Comparison of ENCODE assay signal across 13 mouse cellular contexts in genomic region chr9:108998287-108999166, GRCm38 (mm10). TPM values are rescaled to one million over a fixed set of nuclear protein-coding genes. Genes with fewer than 3 reads are reported as not detected.
DNase-seq lines count a peak whose midpoint lies in the region; ATAC-seq and TF ChIP-seq lines count a peak whose summit lies in the region.
"Had no signal": no experiment of that assay in that cellular context is flagged by ENCODE, and none has a peak within 500 bp of the region (broad histone marks: within the 10 kb centered on the region; RNA-seq: fewer than 3 reads in every experiment).

No protein-coding gene starts in this region.

- no peaks in the 10 kb centered on the region for H3K27me3 ChIP-seq in midbrain, embryonic 15.5 days (replicated peaks)
- H3K27me3 ChIP-seq: midbrain, embryonic 12.5 days had no signal

- H3K4me1 ChIP-seq in midbrain, embryonic 15.5 days: peaks cover 11% of the 10 kb centered on the region; the same call in 1 of the 2 replicates

- TF ChIP-seq CTCF in gastrocnemius, adult 2 months (IDR thresholded peaks at IDR 0.05): no peak

- no peak overlapping the region for H3K4me3 ChIP-seq in gastrocnemius, adult 2 months
- no peak overlapping the region for H3K4me3 ChIP-seq in midbrain, embryonic 15.5 days
- H3K4me3 ChIP-seq: midbrain, embryonic 12.5 days had no signal

- WGBS in midbrain, embryonic 15.5 days: 79% methylated on average over 19 of the region's 19 CpGs

- no peak for DNase-seq in gastrocnemius, adult 2 months
- DNase-seq in gastrocnemius, postnatal 36 days: no peak
- DNase-seq in lung, postnatal 25 days (ENCODE audit: low spot score): peak; percentile 60
- DNase-seq in lung, postnatal 10 days: no peak
- DNase-seq in brain, adult 2 months (ENCODE audit: low read depth, low spot score): peak; percentile 33
- DNase-seq in urinary bladder, postnatal 4 days (ENCODE audit: low spot score in 2 of 2): no peak
- DNase-seq in spleen, adult 18-20 months: no peak
- DNase-seq: gastrocnemius, postnatal 25 days; thymus, postnatal 25 days had no signal

- H3K36me3 ChIP-seq in midbrain, embryonic 15.5 days (replicated peaks): no peaks in the 10 kb centered on the region
- H3K36me3 ChIP-seq: midbrain, embryonic 12.5 days had no signal

- H3K9ac ChIP-seq in midbrain, embryonic 15.5 days: no peak overlapping the region
- H3K9ac ChIP-seq: midbrain, embryonic 12.5 days had no signal

- intact Hi-C loops in gastrocnemius, adult 2 months (cut with DNase I): no loop called here
- intact Hi-C loops in gastrocnemius, postnatal 36 days (cut with DNase I): no loop called here

- no peak for ATAC-seq in midbrain, embryonic 15.5 days (replicated peaks)

- peak overlapping the region; percentile 31; the same call in 1 of the 2 replicates for H3K27ac ChIP-seq in gastrocnemius, adult 2 months
- peak overlapping the region; percentile 30; the same call in 1 of the 2 replicates for H3K27ac ChIP-seq in midbrain, embryonic 15.5 days
- H3K27ac ChIP-seq: midbrain, embryonic 12.5 days had no signal

- H3K4me2 ChIP-seq in midbrain, embryonic 15.5 days: no peak overlapping the region
- H3K4me2 ChIP-seq: midbrain, embryonic 12.5 days had no signal

- no peaks in the 10 kb centered on the region for H3K9me3 ChIP-seq in midbrain, embryonic 15.5 days
- H3K9me3 ChIP-seq: midbrain, embryonic 12.5 days had no signal

RNA-seq across cellular contexts. Expression of gene Pfkfb4, which starts 6.9 kb away (rescaled TPM):
- 10 to 100 TPM; 26.4 to 58.3 TPM for total RNA-seq in gastrocnemius, adult 2 months (2021)
- total RNA-seq in gastrocnemius, postnatal 36 days (2021): 10 to 100 TPM; 37.3 to 46.3 TPM
- polyA plus RNA-seq in midbrain, embryonic 15.5 days (2015; fragmentation: Nextera tagmentation; extraction: Ambion mirVana): 33.7 and 36.7 TPM in 2 replicates

RNA-seq across cellular contexts. Expression of gene Ucn2, which starts 12.7 kb away (rescaled TPM):
- 1 to 10 TPM in 1 of 2 experiments, under 1 TPM in 1; 0.47 to 1.1 TPM for total RNA-seq in gastrocnemius, adult 2 months (2021)
- total RNA-seq in gastrocnemius, postnatal 36 days (2021): under 1 TPM; 0.23 to 0.67 TPM
- polyA plus RNA-seq in midbrain, embryonic 15.5 days (2015; fragmentation: Nextera tagmentation; extraction: Ambion mirVana): not detected in 2 replicates
- polyA plus RNA-seq: heart, embryonic 16.5 days; limb, embryonic 11.5 days; midbrain, embryonic 12.5 days had no signal

RNA-seq across cellular contexts. Expression of gene Shisa5, which starts 39.8 kb away (rescaled TPM):
- total RNA-seq in gastrocnemius, adult 2 months (2021): 10 to 100 TPM; 15.9 to 17.0 TPM
- 10 to 100 TPM; 11.9 to 13.4 TPM for total RNA-seq in gastrocnemius, postnatal 36 days (2021)
- 66.0 and 68.4 TPM in 2 replicates for polyA plus RNA-seq in midbrain, embryonic 15.5 days (2015; fragmentation: Nextera tagmentation; extraction: Ambion mirVana)

RNA-seq across cellular contexts. Expression of gene Col7a1, which starts 45.1 kb away (rescaled TPM):
- 1 to 10 TPM in 1 of 2 experiments, under 1 TPM in 1; 0.95 to 3.0 TPM for total RNA-seq in gastrocnemius, adult 2 months (2021)
- 1 to 10 TPM; 2.4 TPM for total RNA-seq in gastrocnemius, postnatal 36 days (2021)
- polyA plus RNA-seq in midbrain, embryonic 15.5 days (2015; fragmentation: Nextera tagmentation; extraction: Ambion mirVana): 2.5 and 2.7 TPM in 2 replicates

Comparison
In these comparisons a context has a peak if more than half of its experiments do, and no peak if none do; other contexts are left out.
1. DNase-seq: peak in lung, postnatal 25 days (single experiment) and brain, adult 2 months (single experiment); none in gastrocnemius, adult 2 months (single experiment), gastrocnemius, postnatal 36 days (0 of 2), lung, postnatal 10 days (single experiment), urinary bladder, postnatal 4 days (0 of 2) and spleen, adult 18-20 months (0 of 2).